Mouse (Mus musculus) adrenal gland, postnatal 10 days (tissue): Measurements from ENCODE around the gene Epb41. TPM values are rescaled to one million over a fixed set of nuclear protein-coding genes. Genes with fewer than 3 reads are reported as not detected.

Experiments used
- DNase-seq: peaks from one replicate; pipeline ENCODE4 v3.0.0; 2021; ENCODE audit warnings: mixed read lengths
- total RNA-seq, 2 experiments: library from RNA; stranded (reverse); gene quantifications; 2 replicates each; pipeline ENCODE4 v1.2.3; 2021

Gene Epb41
- total RNA-seq, 2 experiments from 2014 or later = 77.8 to 79.6 TPM

- peak; percentile 72 for DNase-seq
These were observed 816 bp downstream of the Epb41 start, which contains the start of gene Gm10300 for GRCm38 (mm10) chr4:132074077-132074932. Gene Gm10300, plus strand, starts transcription at chr4:132074697.

DNA sequence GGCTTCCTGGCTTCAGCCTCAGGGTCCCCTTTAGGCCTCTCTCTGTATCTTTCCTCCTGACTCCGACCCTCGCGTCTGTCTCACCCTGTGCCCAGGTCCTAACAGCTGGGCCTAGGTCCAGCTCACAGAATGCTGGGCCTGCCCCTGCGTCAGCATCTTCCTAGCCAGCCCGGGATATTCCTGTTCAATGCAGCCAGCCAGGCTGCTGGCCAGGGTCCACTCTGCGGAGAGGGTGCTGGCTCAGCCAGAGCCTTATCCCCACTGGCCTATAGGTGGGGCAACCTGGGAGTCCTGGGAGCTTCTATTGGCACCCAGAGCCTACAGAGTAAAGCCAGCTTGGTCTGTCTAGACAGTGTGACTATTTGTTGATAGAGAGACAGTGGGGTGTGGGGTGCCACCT, 2.2 kb downstream of the Epb41 start:
- DNase-seq = peak; percentile 62

DNA sequence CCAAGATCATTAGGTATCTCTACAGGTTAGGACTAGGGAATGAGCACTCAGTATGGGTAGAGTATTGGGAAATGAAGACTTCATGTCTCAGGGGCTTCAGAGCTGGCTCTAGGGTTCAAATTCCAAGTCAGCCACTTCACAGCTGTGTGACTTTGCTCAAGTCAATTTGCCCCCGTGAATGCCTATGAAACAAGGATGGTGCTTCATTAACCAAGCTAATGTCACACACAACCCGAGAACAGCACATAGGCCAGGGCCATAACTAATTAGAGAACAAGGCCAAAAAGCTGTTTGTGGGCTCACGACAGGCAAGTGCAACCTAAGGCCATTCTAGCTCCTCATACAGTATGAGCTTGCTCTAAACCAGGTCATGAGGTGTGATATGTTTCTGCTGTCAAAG, 3.0 kb downstream of the Epb41 start:
- DNase-seq = no peak

- no peak for DNase-seq
These were observed 3.4 kb downstream of the Epb41 start for GRCm38 (mm10) chr4:132071674-132072073.

DNA sequence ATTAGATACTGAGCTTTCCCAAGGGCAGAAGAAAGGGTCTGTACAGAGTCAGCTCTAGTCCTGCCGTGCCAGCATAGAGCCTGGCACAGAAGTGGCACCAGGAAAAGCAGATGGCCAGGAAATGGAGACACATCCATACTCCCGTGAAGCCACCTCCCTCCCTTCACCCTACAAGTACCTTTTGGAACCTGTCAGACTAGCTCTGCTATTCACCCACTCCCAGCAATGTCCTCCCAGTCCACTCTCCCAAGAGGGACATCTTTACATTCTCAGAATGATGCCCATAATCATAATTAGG, 7.2 kb downstream of the Epb41 start:
- DNase-seq = no peak

DNA sequence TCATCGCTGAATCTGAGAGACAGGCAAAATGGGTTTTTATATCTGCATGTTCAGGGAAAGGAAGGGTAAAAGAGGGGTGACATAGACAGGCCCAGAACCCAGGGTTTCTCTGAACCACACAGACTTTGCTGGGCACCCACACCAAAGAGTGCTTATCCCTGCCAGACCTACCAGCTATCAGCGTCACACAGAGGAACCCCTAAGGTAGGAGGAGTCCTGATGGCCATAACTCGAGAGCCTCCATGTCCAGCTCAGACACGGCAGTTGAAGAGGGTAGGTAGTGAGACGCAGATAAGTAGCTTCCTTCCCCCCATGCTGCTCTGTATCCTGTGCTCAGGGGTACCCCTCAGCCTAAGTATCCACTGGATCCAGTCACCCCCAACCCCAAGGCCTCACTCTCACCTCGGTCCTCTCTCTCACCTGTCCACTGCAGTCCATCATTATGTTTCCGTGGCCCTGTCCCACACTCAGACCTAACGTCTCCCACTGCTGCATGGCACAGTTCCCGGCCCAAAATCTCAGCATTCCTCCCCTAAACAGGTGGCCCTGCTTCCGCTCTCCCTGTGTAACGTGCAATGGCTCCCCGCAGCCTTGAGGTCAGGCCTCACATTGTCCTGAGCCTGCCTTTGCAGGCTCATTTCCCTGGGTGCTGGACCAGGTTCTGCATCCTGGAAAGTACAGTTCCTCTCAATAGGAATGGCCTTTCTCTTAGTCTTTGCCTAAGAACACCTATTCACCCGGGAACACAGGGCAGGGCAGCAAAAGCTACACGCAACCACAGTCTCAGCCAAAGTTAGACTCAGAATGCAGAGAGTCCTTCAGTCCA, 7.8 kb downstream of the Epb41 start:
- DNase-seq = no peak

GRCm38 (mm10) chr4:132066101-132066773, 8.9 kb downstream of the Epb41 start:
- peak; percentile 88 for DNase-seq

GRCm38 (mm10) chr4:132065578-132065977, 9.5 kb downstream of the Epb41 start:
- DNase-seq = no peak

DNA sequence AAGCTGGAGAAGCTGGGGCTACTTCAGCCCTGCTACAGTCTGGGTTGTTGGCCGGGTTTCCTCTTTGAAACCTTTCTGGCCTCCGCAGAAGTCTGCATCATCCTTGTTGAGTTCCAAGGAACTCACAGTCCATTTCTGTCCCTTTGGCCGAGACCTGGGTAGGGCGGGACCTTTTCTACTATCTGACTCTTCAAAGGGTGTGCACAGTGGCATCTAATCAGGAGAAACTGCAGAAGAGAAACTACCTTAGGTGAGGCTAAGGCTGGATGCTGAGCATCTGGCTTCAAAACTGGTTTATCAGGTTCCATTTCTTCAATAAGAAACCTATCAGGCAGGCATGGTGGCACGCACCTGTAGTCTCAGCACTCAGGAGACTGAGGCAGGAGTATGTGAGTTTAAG, 10.6 kb downstream of the Epb41 start:
- DNase-seq = no peak

DNA sequence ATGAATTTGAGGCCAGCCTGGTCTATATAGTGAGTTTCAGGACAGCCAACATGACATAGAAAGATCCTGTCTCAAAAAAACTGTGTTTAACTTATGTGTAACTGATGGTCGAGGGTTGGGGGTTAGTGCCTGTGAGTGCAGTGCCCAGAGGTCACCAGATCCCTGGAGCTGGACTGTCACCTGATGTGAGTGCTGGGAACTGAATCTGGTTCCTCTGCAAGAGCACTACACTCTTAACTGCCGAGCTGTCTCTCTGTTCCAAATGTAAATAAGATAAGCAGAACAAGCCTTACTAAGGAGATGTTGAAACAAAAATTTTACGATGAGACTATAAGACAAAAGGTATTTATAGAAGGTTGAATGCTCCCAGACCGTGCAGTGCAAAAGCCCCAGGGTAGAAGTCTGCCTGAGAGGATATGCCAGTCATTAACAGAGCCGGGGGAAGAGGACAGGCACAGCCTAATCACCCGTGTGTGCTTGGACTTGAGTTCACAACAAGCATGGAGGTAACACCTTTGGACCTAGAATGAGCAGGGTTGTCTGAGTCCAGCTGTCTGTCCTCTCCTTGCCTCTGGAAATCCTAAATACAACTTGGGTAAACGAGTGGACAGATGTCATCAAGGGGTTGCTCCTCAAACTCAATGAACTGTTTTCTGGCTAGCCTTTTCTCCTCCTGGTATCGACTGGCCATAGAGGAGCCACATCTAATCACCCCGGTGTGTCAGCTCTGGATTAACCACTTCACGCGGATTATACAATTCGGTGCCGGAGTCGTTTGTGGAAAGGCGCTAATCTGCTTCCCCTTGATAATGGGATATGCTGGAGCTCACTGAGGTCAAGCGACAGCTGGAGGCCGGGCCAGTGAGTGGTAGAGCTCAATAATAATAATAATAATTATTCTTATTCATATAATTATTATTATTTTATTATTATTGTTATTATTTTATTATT, 11.9 kb downstream of the Epb41 start:
- DNase-seq = no peak

DNA sequence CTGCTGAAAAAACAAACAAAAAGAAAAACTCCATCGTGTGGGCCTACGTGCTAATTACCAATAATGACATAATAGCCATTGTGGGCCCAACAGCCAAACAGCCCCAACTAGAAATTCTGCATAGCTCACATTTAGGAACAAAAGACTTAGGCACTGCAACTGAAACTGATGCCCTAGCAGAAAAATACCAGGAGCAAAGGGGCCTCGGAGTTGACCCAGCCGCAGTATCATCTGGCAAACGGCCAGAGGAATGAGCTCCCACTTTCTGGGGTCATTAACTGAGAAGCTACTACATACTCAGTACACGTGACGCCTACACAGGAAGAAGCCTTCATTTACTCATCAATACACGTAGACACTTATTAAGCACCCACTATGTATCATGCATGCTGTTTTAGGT, 12.8 kb downstream of the Epb41 start:
- no peak for DNase-seq

DNA sequence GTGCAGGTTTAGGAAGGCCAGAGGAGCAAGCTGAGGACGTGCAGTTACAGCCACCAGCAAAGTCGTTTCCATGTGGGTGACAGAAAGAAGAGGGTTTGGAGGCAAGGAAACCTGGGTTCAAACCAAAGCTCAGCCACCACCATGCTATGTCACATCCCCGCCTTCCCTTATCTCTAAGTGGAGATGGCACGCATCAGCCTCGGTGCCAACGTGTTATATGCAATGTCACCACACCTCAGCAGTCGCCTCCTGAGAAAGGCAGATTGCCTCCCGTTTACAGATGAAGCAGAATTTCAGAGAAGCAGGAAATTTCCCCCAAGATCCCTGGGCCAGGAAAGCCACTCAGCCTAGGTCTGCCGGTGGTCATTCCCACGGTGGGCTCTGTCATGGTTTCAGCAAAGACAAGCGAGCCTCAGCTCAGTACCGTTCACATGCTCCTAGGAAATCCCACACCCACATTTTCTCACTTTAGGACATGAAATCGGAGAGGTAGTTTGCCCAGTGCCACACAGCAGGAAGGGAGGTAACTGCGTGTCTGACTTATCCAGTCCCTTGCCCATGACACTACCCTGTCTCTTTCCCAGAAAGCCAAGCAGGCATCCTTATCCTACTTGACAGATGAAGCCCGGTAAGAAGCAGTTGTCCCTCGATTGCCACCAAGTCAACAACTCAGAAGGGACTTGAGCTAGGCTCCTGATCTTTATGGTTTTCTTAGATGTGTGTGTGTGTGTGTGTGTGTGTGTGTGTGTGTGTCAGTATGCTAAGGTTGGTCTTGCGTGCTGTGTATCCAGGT, 14.9 kb downstream of the Epb41 start:
- no peak for DNase-seq

- no peak for DNase-seq
These were observed 15.6 kb downstream of the Epb41 start for GRCm38 (mm10) chr4:132059541-132059940.

GRCm38 (mm10) chr4:132057311-132057710, 17.8 kb downstream of the Epb41 start:
- DNase-seq = no peak

DNA sequence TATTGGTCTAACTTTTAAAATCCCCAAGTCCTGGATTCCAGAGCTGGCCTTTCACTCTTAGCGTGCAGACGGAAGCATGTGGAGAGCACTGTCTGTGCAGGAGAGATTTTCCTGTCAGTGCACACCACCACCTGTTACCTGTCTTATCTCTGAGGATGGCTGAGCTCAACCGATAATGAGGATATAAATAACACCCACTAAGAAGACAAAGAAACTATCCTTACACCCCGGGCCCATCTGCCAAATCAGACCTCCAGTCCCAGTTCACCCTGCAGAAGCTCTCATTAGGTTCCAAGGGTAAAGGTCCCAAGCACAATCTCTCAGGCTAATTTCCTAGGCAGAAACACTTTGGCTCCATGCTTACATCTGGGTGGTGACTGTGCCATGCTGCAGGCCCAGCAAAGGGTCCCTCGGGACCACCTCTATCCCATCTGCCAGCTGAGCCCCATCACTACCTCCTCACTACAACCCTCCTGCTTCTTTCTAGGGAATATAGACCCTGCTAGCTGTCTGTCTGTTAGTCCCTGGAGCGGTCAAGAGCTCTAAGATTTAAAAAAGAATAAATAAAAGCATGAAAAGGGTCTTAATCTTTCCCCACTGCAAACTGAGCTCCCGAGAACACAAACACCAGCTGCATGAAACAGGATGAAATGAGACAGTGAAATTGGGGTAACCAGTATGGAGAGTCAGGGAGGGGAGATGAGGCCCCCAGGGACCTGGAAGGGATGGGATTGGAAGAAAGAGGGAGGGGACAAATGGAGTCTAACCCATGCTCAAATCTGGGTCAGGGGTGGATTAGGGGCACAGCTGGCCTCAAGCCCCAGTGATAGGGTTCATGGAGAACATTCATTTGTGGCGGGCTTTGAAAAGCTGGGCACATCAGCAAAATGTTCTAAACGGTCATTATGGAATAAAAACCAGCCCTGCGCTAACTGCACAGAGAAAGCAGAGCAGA, 23.5 kb downstream of the Epb41 start:
- no peak for DNase-seq

GRCm38 (mm10) chr4:132049549-132050200, 25.4 kb downstream of the Epb41 start:
- DNase-seq = no peak

GRCm38 (mm10) chr4:132048995-132049404, 26.1 kb downstream of the Epb41 start:
- DNase-seq = peak; percentile 93

GRCm38 (mm10) chr4:132048011-132048991, 26.8 kb downstream of the Epb41 start:
- peak; percentile 41 for DNase-seq
